Mouse (Mus musculus): ENCODE results near the gene Ppfibp2. TPM values are rescaled to one million over a fixed set of nuclear protein-coding genes. Genes with fewer than 3 reads are reported as not detected.

The Ppfibp2 gene
- total RNA-seq, 2 experiments from 2014 or later = 4.0 to 4.5 TPM

GRCm38 (mm10) chr7:107607766-107608165, 12.8 kb downstream of the Ppfibp2 start:
- intact Hi-C loops (cut with DNase I) = no loop called here
- DNase-seq (ENCODE audit: low spot score in 2 of 2) = no peak

GRCm38 (mm10) chr7:107609622-107610255, 14.7 kb downstream of the Ppfibp2 start:
- DNase-seq (ENCODE audit: low spot score in 2 of 2) = no peak
- intact Hi-C loops (cut with DNase I) = no loop called here

- DNase-seq (ENCODE audit: low spot score in 2 of 2) = no peak
- intact Hi-C loops (cut with DNase I) = no loop called here
Observed at GRCm38 (mm10) chr7:107610880-107611279, 15.9 kb downstream of the Ppfibp2 start.

- no peak for DNase-seq (ENCODE audit: low spot score in 2 of 2)
- intact Hi-C loops (cut with DNase I) = no loop called here
Observed at GRCm38 (mm10) chr7:107618028-107618992, 23.3 kb downstream of the Ppfibp2 start.

- DNase-seq (ENCODE audit: low spot score in 2 of 2) = no peak
- intact Hi-C loops (cut with DNase I) = no loop called here
Observed at GRCm38 (mm10) chr7:107619225-107619624, 24.2 kb downstream of the Ppfibp2 start.

- no peak for DNase-seq (ENCODE audit: low spot score in 2 of 2)
- intact Hi-C loops (cut with DNase I) = no loop called here
Observed at GRCm38 (mm10) chr7:107620137-107620536, 25.1 kb downstream of the Ppfibp2 start.

- intact Hi-C loops (cut with DNase I) = no loop called here
Observed at GRCm38 (mm10) chr7:107624432-107624831, 29.4 kb downstream of the Ppfibp2 start.

GRCm38 (mm10) chr7:107625061-107625460, 30.1 kb downstream of the Ppfibp2 start, which contains the start of gene 5330417H12Rik:
Gene 5330417H12Rik, minus strand, starts transcription at chr7:107625161.
- intact Hi-C loops (cut with DNase I) = no loop called here

More at GRCm38 (mm10) chr7:107624432-107624831, 29.4 kb downstream of the Ppfibp2 start:
- no peak for DNase-seq (ENCODE audit: low spot score in 2 of 2)

GRCm38 (mm10) chr7:107625781-107626180, 30.8 kb downstream of the Ppfibp2 start:
- intact Hi-C loops (cut with DNase I) = no loop called here
- DNase-seq (ENCODE audit: low spot score in 2 of 2) = no peak

More at GRCm38 (mm10) chr7:107625061-107625460, 30.1 kb downstream of the Ppfibp2 start, which contains the start of gene 5330417H12Rik:
- DNase-seq (ENCODE audit: low spot score in 2 of 2) = no peak

GRCm38 (mm10) chr7:107628383-107628782, 33.4 kb downstream of the Ppfibp2 start:
- intact Hi-C loops (cut with DNase I) = no loop called here
- no peak for DNase-seq (ENCODE audit: low spot score in 2 of 2)

GRCm38 (mm10) chr7:107633201-107633600, 38.2 kb downstream of the Ppfibp2 start:
- intact Hi-C loops (cut with DNase I) = no loop called here
- DNase-seq (ENCODE audit: low spot score in 2 of 2) = no peak

GRCm38 (mm10) chr7:107637398-107637797, 42.4 kb downstream of the Ppfibp2 start:
- no peak for DNase-seq (ENCODE audit: low spot score in 2 of 2)
- intact Hi-C loops (cut with DNase I) = no loop called here

- intact Hi-C loops (cut with DNase I) = no loop called here
Observed at GRCm38 (mm10) chr7:107638026-107638425, 43.0 kb downstream of the Ppfibp2 start.

GRCm38 (mm10) chr7:107642586-107643275, 47.7 kb downstream of the Ppfibp2 start:
- intact Hi-C loops (cut with DNase I) = no loop called here

More at GRCm38 (mm10) chr7:107638026-107638425, 43.0 kb downstream of the Ppfibp2 start:
- DNase-seq (ENCODE audit: low spot score in 2 of 2) = no peak

GRCm38 (mm10) chr7:107644987-107645386, 50.0 kb downstream of the Ppfibp2 start:
- intact Hi-C loops (cut with DNase I) = no loop called here
- DNase-seq (ENCODE audit: low spot score in 2 of 2) = no peak

More at GRCm38 (mm10) chr7:107642586-107643275, 47.7 kb downstream of the Ppfibp2 start:
- DNase-seq (ENCODE audit: low spot score in 2 of 2) = peak; percentile 8 to 14

GRCm38 (mm10) chr7:107648937-107649688, 54.1 kb downstream of the Ppfibp2 start:
- DNase-seq (ENCODE audit: low spot score in 2 of 2) = no peak
- intact Hi-C loops (cut with DNase I) = no loop called here

- intact Hi-C loops (cut with DNase I) = no loop called here
- DNase-seq (ENCODE audit: low spot score in 2 of 2) = no peak
Observed at GRCm38 (mm10) chr7:107649990-107650389, 55.0 kb downstream of the Ppfibp2 start.

- intact Hi-C loops (cut with DNase I) = no loop called here
- no peak for DNase-seq (ENCODE audit: low spot score in 2 of 2)
Observed at GRCm38 (mm10) chr7:107651821-107652220, 56.8 kb downstream of the Ppfibp2 start.

GRCm38 (mm10) chr7:107656451-107656850, 61.4 kb downstream of the Ppfibp2 start:
- intact Hi-C loops (cut with DNase I) = no loop called here
- no peak for DNase-seq (ENCODE audit: low spot score in 2 of 2)

Data from left cerebral cortex, postnatal 14 days (tissue).